Mouse (Mus musculus) WW6 (cell line): ENCODE measurements around the gene Rfx6.

Experiments
- DNase-seq: peaks from one replicate; pipeline ENCODE4 v3.0.0-alpha.2; 2013; ENCODE audit warnings: low read depth, low spot score

Gene Rfx6

GRCm38 (mm10) chr10:51677548-51678250, at the start of gene Rfx6:
Gene Rfx6 (plus strand): TSS chr10:51677756.
- peak; percentile 29 for DNase-seq

GRCm38 (mm10) chr10:51631411-51632136, 46.0 kb upstream of the Rfx6 start, which contains the start of gene Gprc6a:
Gene Gprc6a (minus strand): TSS chr10:51631461.
- no peak for DNase-seq

- no peak for DNase-seq
These were observed 27.9 kb upstream of the Rfx6 start for GRCm38 (mm10) chr10:51649506-51650221.

GRCm38 (mm10) chr10:51657324-51657723, 20.2 kb upstream of the Rfx6 start:
- DNase-seq = no peak

GRCm38 (mm10) chr10:51669334-51669733, 8.2 kb upstream of the Rfx6 start:
- no peak for DNase-seq

- no peak for DNase-seq
These were observed 6.0 kb upstream of the Rfx6 start for GRCm38 (mm10) chr10:51671583-51671982.

- DNase-seq = no peak
These were observed 5.3 kb upstream of the Rfx6 start for GRCm38 (mm10) chr10:51672082-51672779.

- no peak for DNase-seq
These were observed 689 bp downstream of the Rfx6 start for GRCm38 (mm10) chr10:51678251-51678639.

- no peak for DNase-seq
These were observed 43.3 kb downstream of the Rfx6 start for GRCm38 (mm10) chr10:51720904-51721303.

- no peak for DNase-seq
These were observed 83.9 kb downstream of the Rfx6 start for GRCm38 (mm10) chr10:51761436-51761835.

- DNase-seq = no peak
These were observed 85.7 kb downstream of the Rfx6 start for GRCm38 (mm10) chr10:51763241-51763640.

GRCm38 (mm10) chr10:51768445-51768844, 90.9 kb downstream of the Rfx6 start:
- DNase-seq = no peak

- no peak for DNase-seq
These were observed 91.7 kb downstream of the Rfx6 start for GRCm38 (mm10) chr10:51769252-51769651.

- no peak for DNase-seq
These were observed 102.1 kb downstream of the Rfx6 start for GRCm38 (mm10) chr10:51779648-51780047.
